Mouse (Mus musculus) frontal cortex, postnatal 25 days (tissue): ENCODE data around the gene Serpina3i.
"Not testable (repeated sequence)": the region's sequence is repeated elsewhere in the genome, so short reads cannot be mapped to it uniquely, and the experiment has no call there.

Experiments used
- DNase-seq, 2 experiments: peaks; one replicate each; pipeline ENCODE4 v3.0.0; 2022; ENCODE audit warnings: low spot score in 2 of 2

Gene Serpina3i

DNA sequence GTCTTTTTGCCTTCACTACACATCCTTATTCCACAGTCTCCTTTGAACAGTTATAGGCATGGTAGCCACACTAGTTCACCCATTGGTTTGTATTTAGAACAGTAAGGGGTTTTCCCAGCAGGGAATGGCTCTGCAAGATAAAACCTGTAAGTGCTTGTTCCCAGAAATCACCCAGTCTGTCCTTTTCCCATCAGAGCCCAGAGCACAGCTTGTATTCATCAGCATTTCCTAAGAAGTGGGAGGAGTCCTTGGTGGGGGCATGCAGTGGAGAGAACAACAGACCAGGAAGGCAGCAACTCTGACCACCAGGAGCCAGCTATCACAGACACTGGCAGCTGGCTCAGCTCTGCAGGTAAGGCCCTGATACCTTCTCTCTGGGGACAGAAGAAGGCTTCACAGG, at the start of gene Serpina3i:
Gene Serpina3i (plus strand): TSS at position 260 of the 400 bp plus-strand sequence.
- no peak for DNase-seq

DNA sequence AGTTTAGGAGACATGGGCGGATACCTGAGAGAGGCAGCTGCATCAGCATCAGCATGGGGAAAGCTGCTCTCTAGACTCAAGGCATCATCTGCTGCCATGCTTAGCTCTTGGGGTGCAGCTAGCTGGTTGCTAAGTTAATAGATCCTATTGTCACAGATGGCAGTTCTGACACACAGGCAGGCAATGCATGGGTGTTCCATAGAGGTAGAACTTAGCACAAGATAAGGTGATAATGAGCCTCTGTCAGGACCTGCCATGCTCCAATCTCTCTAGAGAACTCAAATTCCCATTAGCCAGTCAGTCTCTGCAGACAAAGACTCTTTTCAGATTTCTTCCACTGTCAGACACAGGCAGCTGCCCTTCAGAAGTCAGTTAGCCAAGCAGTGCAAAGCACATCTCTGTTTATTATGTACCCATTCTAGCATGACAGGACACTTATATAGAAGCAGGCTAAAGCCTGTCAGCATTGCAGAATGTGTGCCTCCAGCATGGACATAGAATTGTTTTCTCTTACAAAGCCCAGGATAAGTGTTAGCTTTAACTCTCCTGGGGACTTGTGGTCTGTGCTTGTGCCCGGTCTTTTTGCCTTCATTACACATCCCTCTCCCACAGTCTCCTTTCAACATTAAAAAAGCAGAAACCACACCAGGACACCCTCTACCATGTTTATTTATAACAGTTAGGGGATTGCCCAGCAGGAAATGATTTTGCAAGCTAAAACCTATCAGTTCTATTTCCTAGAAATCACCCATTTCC, 49.1 kb upstream of the Serpina3i start:
- no peak for DNase-seq

DNA sequence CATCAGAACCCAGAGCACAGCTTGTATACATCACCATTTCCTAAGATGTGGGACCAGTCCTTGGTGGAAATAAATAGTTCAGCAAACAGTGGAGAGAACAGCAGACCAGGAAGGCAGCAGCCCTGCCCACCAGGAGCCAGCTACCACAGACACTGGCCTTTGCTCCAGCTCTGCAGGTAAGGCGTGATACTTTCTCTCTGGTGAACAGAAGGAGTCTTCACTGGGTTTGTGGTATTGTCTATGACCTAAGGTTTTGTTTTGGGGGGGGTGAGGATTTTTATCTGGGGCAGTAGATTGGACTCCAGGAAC, 48.5 kb upstream of the Serpina3i start, which contains the start of gene Serpina3f:
Gene Serpina3f (plus strand): TSS at position 100 of the 309 bp plus-strand sequence.
- DNase-seq, result no peak

DNA sequence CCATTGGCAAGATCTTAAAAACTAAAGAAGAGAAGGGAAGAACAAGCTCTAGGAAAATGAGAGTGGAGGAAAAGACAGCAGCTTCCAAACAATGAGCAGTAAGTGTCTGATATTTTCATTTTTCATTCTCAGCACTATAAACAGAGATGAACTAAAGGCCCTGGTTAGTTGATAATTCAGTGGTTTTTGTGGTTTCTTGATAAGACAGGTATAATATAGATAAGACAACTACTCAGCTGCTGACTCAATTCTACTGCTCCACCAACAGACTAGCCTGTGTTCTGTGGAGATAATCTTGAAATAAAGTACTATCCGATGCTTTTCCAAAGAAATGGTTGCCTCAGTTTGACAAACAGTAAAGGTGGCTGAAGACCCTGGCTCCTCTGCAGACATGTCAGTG, 47.7 kb upstream of the Serpina3i start:
- no peak for DNase-seq

DNA sequence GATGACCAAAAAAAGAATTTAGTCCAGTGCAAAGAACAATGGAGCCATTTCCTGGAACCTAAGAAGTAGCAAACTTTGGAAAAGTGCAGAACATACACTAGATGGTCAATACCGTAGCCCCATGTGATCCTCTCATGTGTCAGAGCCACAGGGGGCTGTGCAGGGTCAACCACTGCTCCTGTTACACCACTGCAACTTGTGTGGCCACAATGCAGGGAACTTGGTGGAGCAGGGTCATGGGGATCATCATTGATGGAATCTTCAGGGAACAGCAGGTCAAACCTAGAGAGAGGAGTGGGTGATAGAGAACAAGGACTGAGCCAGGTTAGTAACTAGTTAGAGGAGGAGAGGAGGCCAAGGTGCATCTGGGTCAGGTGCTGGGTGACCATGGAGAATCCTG, 41.3 kb upstream of the Serpina3i start:
- DNase-seq, result no peak

DNA sequence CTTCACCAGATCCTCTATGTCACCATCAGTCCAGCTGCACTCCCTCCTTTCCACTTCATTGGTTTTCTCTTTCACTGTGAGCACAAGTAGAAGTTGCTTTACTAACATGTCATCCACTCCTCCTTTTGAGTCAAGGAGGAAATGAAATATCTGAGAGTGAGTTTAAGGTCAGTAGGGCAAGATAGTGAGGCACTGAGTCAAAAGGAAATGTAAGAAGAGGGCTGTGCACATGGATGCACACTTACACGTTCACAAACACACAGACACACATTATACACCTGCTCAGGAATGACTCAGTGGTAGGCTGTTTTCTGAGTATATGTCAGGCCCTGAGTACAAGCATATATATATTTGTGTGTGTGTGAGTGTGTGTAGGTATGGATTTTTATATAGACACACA, 39.2 kb upstream of the Serpina3i start:
- no peak for DNase-seq

DNA sequence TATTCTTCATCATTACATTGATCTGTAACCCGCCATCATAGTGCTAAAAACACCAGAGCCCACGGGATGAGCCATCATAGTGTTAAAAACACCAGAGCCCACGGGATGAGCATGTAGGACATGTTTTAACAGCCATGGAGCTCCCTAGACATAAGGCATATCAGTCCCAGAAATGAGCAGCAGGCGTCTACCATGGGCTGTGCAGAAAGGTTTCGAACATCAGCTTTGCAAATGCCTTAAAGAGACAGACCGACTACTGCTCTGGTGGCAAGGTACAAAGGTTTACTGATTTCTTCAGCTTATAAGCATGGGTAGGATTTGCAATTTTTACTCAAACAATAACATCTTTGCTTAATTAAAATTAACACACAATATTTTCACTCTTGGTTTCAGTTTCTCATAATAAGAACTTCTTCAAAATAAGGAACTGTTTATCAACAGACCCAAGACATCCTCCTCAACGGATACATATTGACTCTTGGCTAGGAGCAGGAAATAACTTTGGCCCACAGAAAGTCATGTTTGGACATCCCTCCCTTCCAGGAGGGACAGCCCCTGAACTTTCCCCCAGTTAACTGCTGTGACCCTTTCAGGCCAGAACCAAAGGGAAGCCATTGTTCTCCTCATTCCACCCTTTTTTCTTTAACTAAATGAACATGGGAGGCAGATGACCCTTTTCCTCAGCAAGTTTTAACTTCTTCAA, 38.2 kb upstream of the Serpina3i start:
- DNase-seq, result no peak

- DNase-seq, result no peak
Measured at GRCm38 (mm10) chr12:104230762-104231161, 32.2 kb upstream of the Serpina3i start.

DNA sequence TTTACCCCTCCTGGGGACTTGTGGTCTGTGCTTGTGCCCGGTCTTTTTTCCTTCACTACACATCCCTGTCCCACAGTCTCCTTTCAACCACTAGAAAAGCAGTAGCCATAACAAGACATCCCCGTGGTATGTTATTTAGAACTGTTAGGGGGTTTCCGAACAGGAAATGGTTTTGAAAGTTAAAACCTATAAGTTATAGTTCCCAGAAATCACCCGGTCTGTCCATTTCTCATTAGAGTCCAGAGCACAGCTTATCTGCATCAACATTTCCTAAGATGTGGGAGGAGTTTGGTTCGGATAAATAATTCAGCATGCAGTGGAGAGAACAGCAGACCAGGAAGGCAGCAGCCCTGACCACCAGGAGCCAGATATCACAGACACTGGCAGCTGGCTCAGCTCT, 27.0 kb upstream of the Serpina3i start, which contains the start of gene Serpina3g:
Gene Serpina3g (plus strand): TSS at position 331 of the 400 bp plus-strand sequence.
- DNase-seq, result no peak

DNA sequence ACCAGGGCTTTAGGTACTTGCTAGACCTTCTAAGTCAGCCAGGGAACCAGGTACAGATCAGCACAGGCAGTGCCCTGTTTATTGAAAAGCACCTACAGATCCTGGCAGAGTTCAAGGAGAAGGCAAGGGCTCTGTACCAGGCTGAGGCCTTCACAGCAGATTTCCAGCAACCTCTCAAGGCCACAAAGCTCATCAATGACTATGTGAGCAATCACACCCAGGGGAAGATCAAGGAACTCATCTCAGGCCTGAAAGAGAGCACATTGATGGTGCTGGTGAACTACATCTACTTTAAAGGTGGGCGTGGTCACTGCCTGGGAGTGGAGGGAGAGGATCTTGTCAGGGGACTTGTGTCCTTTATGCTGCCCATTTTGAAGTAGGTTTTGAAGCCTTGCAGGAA, 24.9 kb upstream of the Serpina3i start:
- DNase-seq, result not testable (repeated sequence)

DNA sequence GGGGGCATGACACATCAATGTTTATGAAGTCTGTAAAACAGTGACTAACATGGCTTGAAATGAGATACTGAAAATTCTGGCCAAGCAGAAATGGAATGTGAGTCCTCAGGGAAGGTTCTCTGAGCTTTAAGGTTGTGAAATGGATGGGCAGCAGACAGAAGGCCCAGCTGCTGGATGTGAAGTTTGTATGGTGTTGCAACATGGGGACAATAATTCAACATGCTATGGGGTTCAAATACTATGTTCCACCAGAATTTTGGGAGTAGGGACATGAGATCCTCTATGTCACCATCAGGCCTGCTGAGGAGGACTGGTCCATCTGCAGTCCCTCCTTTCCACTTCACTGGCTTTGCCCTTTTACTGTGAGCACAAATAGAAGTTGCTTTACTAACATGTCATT, 19.6 kb upstream of the Serpina3i start:
- DNase-seq, result no peak

- peak; percentile 7 to 15 for DNase-seq
Measured at GRCm38 (mm10) chr12:104245092-104245491, 17.8 kb upstream of the Serpina3i start.

- DNase-seq, result no peak
Measured at GRCm38 (mm10) chr12:104245595-104245994, 17.3 kb upstream of the Serpina3i start.

DNA sequence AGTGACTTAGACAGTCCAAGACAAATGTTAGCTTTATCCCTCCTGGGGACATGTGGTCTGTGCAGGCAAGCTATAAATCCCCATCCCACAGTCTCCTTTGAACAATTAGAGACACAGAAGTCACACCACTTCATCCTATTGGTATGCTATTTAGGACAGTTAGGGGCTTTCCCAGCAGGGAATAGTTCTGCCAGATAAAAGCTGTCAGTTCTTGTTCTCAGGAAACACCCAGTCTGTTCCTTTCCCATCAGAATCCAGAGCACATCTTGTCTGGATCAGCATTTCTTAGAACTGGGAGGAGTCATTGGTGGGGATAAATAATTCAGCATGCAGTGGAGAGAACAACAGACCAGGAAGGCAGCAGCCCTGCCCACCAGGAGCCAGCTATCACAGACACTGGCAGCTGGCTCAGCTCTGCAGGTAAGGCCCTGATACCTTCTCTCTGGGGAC, 15.3 kb upstream of the Serpina3i start:
- no peak for DNase-seq

DNA sequence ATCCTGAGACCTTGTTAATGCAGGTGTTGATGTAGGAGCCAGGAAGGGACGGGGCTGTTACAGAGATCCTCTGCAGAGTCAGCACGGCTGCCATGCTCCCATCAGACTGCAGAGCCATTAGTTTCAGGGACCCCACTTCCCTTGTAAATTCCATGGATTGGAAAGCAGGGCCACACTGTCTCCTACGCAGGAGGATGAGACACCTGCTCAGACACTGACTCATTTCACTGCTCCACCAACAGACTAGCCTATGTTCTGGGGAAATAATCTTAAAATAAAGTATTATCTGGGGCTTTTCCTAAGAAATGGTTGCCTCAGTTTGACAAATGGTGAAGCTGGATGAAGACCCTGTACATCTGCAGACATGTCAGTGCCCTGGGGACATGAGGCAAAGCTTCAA, 14.7 kb upstream of the Serpina3i start:
- DNase-seq, result no peak

DNA sequence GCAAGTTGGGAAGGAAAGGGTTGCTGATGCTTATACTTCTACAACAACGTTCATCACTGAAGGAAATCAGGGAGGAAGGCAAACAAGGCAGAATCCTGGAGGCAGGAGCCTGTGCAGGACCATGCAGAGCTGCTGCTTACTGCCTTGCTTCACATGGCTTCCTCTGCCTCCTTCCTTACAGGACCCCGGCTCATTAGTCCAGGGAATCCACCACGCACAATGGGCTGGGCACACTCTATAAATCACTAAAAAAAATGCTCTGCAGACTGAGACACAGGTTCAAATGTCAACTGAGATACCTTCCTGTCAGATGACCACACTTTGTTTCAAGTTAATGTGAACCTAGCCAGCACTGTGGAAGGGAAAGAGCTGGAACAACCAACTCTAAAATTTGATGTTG, 1.9 kb upstream of the Serpina3i start:
- DNase-seq, result no peak

- no peak for DNase-seq
Measured at GRCm38 (mm10) chr12:104266374-104266773, 3.5 kb downstream of the Serpina3i start.

DNA sequence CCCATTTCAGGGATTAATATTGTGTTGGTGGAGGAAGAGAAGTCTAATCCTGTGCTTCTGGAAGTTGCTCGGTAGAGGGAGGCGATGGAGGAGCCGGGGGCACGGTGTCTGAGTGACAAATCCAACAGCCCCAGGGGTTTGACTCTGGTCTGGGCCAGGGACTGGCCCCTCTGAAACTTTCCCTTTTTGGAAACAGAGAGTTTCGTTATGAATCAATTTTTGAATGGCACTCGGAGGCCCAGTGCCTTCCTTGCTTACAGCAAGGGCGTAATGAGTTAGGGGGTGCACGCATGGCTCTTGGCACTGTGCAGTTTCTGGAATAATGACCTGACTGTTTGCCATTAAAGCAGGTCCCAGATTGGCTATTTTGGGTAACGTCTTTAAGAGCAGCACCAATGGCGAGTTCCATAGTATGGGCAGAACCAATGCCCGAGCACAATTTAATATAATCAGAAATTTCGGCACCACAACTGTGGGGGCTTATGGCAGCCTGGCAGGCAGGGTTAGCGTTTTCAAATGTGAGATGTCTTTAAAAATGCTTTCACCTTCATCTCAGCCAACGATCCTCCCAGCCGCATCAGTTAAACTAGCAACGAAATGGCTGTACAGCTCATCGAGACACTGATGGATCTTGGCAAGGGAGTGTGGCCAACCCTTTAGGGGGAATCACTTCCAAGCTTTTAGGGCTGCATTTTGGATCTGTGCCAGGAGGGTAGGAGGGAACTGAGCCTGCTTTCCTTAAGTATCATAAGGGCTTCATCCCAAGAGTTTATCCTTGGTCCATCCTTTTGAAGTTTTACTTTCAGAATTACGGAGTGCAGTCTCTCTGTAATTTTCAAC, 15.5 kb downstream of the Serpina3i start:
- no peak for DNase-seq

DNA sequence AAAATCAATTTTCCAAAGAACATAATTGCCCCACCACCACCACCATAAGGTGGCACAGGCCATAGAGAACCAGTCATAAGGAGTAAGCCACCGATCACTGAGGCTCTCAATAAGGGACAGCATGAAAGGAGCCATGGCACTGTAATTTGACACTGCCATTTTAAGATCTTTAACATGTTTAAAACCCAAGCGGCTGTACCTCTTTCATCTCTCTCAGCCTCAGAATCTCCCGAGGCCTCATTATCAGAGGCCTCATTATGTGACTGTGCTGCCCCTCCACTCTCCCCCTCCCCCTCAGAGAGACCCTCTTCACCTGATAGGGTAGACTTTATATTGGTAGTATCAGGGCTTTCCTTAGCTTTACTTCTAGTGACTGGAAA, 16.1 kb downstream of the Serpina3i start:
- no peak for DNase-seq

- DNase-seq, result no peak
Measured at GRCm38 (mm10) chr12:104283380-104283779, 20.5 kb downstream of the Serpina3i start.

DNA sequence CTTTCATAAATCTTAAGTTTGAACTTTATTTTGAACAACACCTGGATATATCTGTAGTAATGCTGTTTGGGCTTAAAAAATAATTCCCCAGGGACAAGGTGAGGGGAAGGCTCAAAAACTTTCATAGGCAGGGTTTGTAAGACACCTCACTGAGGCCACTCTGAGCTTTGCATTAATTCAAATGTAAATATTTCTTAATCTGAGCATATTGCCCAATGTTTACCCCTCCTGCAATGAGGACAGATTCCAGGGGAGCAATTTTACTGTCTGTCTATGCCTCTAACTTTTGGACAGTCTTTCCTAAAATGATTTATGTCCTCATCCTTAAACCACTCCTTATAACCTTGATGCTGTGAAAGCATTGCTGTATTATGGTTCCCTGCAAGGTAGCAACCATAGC, 25.4 kb downstream of the Serpina3i start:
- no peak for DNase-seq

DNA sequence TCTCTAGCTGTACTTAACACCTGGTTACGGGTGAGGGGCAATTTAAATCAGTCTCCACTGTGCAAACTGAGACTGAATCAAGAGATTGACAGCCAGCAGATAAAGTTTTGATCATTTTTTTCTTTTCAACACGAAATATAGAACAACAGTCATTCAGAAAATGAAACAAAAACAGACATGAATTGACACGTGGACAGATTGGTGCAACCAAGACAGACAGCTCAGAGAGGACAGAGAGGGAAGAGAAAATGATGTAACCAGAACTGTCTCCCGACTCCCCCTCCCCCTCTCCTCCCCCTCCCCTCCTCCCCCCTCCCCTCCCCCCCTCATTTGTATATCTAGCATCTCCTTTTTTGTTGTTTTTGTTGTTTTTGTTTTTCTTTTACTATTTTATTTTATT, 26.9 kb downstream of the Serpina3i start:
- DNase-seq, result no peak
